Mouse (Mus musculus) hindbrain, embryonic 11.5 days (tissue): ENCODE data around the gene Taf1b. TPM values are rescaled to one million over a fixed set of nuclear protein-coding genes. Genes with fewer than 3 reads are reported as not detected.
"Not testable (repeated sequence)": the region's sequence is repeated elsewhere in the genome, so short reads cannot be mapped to it uniquely, and the experiment has no call there.

ENCODE experiments used
- ATAC-seq: fragments of 200-750 bp; cut with Nextera tagmentation; 2 replicates; pipeline ENCODE4 v1.8.0; 2017; ENCODE audit warnings: mild to moderate bottlenecking, moderate TSS enrichment, moderate library complexity; ENCODE audit not compliant: low FRiP score
- DNase-seq: peaks from one replicate; pipeline ENCODE4 v3.0.0-alpha.2; 2015; ENCODE audit warnings: low spot score
- H3K27ac ChIP-seq: fragments of 300-500 bp; sonication (generic); 2 replicates; pipeline ENCODE4 v1.5.1; 2014; ENCODE audit warnings: mild to moderate bottlenecking, low read depth, low read length
- H3K27me3 ChIP-seq: fragments of 300-500 bp; sonication (generic); 2 replicates; pipeline ENCODE4 v1.6.1; 2014; ENCODE audit warnings: mild to moderate bottlenecking, low read length, moderate library complexity, mixed read lengths; ENCODE audit not compliant: control insufficient read depth, insufficient read depth
- H3K36me3 ChIP-seq: fragments of 300-500 bp; sonication (generic); 2 replicates; pipeline ENCODE4 v1.6.1; 2014; ENCODE audit warnings: mild to moderate bottlenecking, low read length, moderate library complexity, mixed read lengths; ENCODE audit not compliant: control insufficient read depth, insufficient read depth
- H3K4me1 ChIP-seq: fragments of 300-500 bp; sonication (generic); replicated peaks from 2 replicates; pipeline ENCODE4 v1.6.1; 2014; ENCODE audit warnings: low read length, mixed read lengths; ENCODE audit not compliant: control insufficient read depth, insufficient read depth
- H3K4me2 ChIP-seq: fragments of 300-500 bp; sonication (generic); replicated peaks from 2 replicates; pipeline ENCODE4 v1.6.1; 2014; ENCODE audit warnings: mild to moderate bottlenecking, low read depth, low read length
- H3K4me3 ChIP-seq: fragments of 300-500 bp; sonication (generic); 2 replicates; pipeline ENCODE4 v1.5.1; 2014; ENCODE audit warnings: low read depth, low read length
- H3K9ac ChIP-seq: fragments of 300-500 bp; sonication (generic); 2 replicates; pipeline ENCODE4 v1.6.1; 2014; ENCODE audit warnings: low read depth, low read length
- H3K9me3 ChIP-seq: fragments of 300-500 bp; sonication (generic); 2 replicates; pipeline ENCODE4 v1.6.1; 2016; ENCODE audit warnings: low read length; ENCODE audit not compliant: control insufficient read depth
- WGBS: fragments of 180-500 bp; shearing (Covaris S2); extraction: QIAGEN DNeasy Blood & Tissue Kit; methylation state at CpG from one replicate; pipeline ENCODE4 v1.1.7; 2014; 5-methylcytosine and 5-hydroxymethylcytosine counted together
- polyA plus RNA-seq: library from polyadenylated mRNA; unstranded; fragments of >200 nt; fragmentation: Nextera tagmentation; extraction: Ambion mirVana; gene quantifications from 2 replicates; pipeline ENCODE4 v1.2.1, GENCODE M21; 2014

Taf1b gene
- 30.0 and 36.5 TPM in 2 replicates for polyA plus RNA-seq

DNA sequence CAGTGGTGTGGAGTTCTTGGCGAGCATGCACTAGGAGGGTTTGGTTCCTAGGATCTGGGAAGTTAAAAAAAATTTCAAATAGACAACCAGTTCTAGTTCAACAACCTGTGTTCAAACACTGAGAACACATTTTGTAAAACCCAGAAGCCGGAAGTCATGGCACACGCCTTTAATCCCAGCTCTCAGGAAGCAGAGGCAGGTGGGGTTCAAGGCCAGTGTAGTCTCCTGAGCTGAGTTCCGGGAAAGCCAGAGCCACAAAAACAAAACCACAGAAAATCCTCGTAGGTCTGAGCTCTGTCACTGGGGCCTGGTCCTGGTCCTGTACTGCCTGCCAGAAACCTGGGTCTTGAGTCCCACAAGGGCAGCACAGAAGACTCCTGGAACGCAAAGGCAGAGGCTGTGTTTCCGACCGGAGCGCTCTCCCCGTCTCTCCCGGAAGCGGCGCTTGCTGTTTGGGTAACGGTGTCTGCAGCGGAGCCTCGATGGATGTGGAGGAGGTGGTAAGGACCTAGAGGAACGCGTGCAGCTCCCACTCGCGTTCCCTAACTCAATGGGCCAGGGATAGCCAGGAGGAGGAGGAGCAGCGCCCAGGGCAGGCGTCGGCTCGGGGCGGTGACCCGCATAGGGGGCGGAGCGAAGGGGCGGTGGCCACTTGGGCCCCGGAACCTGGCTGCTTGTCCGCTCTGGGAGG, at the start of gene Taf1b:
TSS of gene Taf1b (plus strand) at position 210 of the 691 bp plus-strand sequence.
- Histone ChIP-seq H3K27me3 (no peaks in the 10 kb centered on the region), H3K4me2 (peak within 1 kb of the TSS; percentile 39), H3K9me3 (no peaks in the 10 kb centered on the region), H3K9ac (peak within 1 kb of the TSS; percentile 84), H3K36me3 (no peaks in the 10 kb centered on the region), H3K27ac (no peak within 1 kb of the TSS), H3K4me1 (no peaks in the 10 kb centered on the region), H3K4me3 (peak within 1 kb of the TSS; percentile 63)
- WGBS: 10% methylated on average over 31 of the region's 31 CpGs
- DNase-seq (peak; percentile 84), ATAC-seq (peak; percentile 90)

DNA sequence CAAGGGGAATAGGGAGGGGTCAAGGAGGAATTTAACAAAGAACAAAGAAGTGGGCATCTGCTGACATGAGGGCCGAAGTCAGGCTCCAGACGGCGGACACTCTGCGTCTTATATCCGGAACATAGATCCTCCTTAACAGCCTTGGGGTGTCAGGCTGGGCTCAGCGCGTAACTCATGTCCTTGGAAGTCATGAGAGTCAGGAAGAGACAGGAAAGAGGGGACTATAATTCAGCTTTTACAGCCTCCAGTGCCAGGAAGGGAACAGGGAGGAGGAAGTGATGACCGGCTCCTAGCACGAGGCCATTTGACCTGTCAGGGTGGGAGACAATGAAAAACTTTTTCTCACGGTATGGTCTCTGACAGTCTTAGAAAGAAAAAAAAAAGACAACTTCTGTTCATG, 37.8 kb upstream of the Taf1b start:
- no peak for DNase-seq
- no peak overlapping the region for H3K4me3 ChIP-seq
- no peak overlapping the region for H3K9ac ChIP-seq
- ATAC-seq: no peak
- H3K4me1 ChIP-seq: no peaks in the 10 kb centered on the region
- H3K27me3 ChIP-seq: no peaks in the 10 kb centered on the region
- H3K4me2 ChIP-seq: no peak overlapping the region
- no peak overlapping the region for H3K27ac ChIP-seq
- no peaks in the 10 kb centered on the region for H3K36me3 ChIP-seq
- WGBS: 92% methylated on average over 10 of the region's 10 CpGs
- no peaks in the 10 kb centered on the region for H3K9me3 ChIP-seq

DNA sequence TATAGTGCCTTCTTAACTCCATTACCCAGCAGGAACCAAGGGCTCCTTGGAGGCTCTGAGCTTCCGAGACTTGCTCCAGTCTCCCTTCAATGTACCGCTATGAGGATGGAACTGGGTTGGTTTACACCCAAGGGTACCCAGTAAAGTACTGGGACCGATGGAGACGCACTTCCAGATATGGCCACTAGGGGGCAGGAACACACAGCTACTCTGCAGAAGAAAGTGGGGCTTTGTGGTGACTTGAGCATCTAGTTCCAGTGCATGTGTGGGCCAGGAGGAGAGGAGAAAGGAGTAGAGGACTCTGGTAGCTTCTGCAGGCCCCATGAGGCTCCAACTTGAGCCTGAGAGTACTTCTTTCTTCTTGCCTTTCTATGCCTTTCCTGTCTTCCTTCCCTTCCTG, 36.0 kb upstream of the Taf1b start:
- H3K4me3 ChIP-seq, H3K27me3 ChIP-seq, H3K36me3 ChIP-seq, H3K9ac ChIP-seq, H3K4me1 ChIP-seq, H3K4me2 ChIP-seq, H3K27ac ChIP-seq, DNase-seq, H3K9me3 ChIP-seq, ATAC-seq: not testable (repeated sequence)
- WGBS: 38% methylated on average over 4 of the region's 4 CpGs

DNA sequence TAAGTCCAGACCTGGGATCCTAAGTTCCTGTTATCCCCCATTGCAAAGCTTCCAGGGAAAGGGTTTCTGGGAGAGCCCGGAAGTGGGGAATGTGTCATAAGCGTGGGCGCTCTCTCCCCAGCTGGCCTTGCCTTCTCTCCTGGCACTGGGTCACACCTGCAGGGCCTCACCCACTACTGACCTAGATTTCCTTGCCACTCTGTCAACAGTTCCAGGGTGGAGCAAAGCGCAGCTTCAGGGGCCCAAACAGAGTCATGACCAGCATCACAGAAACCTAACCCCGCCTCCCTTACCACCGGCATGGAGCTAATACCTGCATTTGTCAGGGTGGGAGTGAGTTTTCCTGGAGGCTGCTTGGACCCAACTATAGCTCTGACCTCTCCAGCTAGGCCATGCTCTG, 34.7 kb upstream of the Taf1b start:
- not testable (repeated sequence) for H3K27me3 ChIP-seq, H3K4me1 ChIP-seq, H3K4me2 ChIP-seq, H3K36me3 ChIP-seq, ATAC-seq, DNase-seq, H3K27ac ChIP-seq, H3K9me3 ChIP-seq, H3K4me3 ChIP-seq, H3K9ac ChIP-seq
- WGBS: 91% methylated on average over 6 of the region's 6 CpGs

DNA sequence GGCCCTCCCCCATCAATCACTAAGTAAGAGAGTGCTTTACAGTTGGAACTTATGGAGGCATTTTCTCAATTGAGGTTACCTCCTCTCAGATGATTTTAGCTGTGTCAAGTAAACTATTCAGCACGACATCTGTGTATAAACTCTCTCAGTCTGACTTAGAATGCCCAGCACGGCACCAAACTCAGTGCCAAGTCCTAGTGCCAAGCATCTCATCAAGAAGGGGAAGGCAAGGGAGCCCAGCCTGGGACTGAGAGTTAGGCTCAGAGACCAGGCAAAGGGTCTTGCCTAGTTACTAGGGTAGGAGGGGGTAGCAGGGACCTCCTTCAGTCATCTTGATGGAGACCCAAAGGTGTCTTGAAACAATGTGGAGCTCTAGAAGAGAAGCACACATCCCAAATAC, 29.2 kb upstream of the Taf1b start:
- ATAC-seq (no peak), DNase-seq (no peak)
- Histone ChIP-seq H3K9me3 (no peaks in the 10 kb centered on the region), H3K4me3 (no peak overlapping the region), H3K36me3 (no peaks in the 10 kb centered on the region), H3K27ac (no peak overlapping the region), H3K4me2 (no peak overlapping the region), H3K27me3 (no peaks in the 10 kb centered on the region), H3K9ac (no peak overlapping the region), H3K4me1 (no peaks in the 10 kb centered on the region)
- 92% methylated on average over 2 of the region's 2 CpGs for WGBS

DNA sequence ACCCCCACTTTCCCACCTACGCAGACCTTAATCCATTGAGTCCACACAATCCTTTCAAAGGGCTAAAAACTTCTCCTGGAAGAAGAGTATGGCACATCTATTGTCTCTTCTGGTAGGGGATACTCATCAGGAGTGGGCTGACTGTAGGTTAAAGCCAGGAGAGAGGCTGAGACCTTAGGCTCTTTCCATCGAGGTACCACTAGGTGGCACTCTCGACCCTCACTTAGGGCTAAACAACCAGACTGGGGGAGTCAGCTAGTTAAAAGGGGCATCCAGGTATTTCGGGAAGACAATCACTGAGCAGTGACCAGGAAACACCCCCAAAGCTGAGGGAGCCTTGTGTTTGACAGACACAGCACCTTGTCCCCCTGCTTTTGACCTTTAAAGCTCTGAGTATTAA, 27.2 kb upstream of the Taf1b start:
- H3K4me2 ChIP-seq: no peak overlapping the region
- H3K27me3 ChIP-seq: no peaks in the 10 kb centered on the region
- WGBS: 20% methylated on average over 4 of the region's 4 CpGs
- H3K9me3 ChIP-seq: no peaks in the 10 kb centered on the region
- H3K36me3 ChIP-seq: no peaks in the 10 kb centered on the region
- no peak overlapping the region for H3K27ac ChIP-seq
- H3K4me1 ChIP-seq: no peaks in the 10 kb centered on the region
- peak; percentile 51; the same call in 1 of the 2 replicates for ATAC-seq
- no peak overlapping the region for H3K9ac ChIP-seq
- DNase-seq: peak; percentile 71
- H3K4me3 ChIP-seq: no peak overlapping the region

DNA sequence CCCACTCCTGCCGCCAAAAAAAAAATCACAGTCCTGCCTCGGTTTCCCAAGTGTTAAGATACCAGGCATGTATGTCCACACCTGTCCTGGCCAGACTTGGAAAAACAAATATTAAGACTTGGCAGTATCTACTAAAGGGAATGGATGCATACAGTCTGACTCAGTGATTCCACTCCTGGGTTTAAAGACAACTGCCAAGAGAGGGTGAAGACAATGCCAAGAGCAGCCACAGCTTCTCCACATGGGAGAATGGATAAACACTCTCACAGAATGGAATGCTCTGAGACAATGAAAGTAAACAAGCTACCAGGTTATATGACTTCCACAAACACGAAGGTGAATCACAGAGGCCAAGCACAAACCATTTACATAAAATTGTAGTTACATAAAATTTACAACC, 24.9 kb upstream of the Taf1b start:
- ATAC-seq: no peak
- DNase-seq: no peak
- H3K4me2 ChIP-seq: no peak overlapping the region
- no peak overlapping the region for H3K27ac ChIP-seq
- no peak overlapping the region for H3K9ac ChIP-seq
- H3K4me3 ChIP-seq: no peak overlapping the region
- H3K36me3 ChIP-seq: no peaks in the 10 kb centered on the region
- no peaks in the 10 kb centered on the region for H3K9me3 ChIP-seq
- 81% methylated on average over 3 of the region's 3 CpGs for WGBS
- H3K4me1 ChIP-seq: no peaks in the 10 kb centered on the region
- no peaks in the 10 kb centered on the region for H3K27me3 ChIP-seq

DNA sequence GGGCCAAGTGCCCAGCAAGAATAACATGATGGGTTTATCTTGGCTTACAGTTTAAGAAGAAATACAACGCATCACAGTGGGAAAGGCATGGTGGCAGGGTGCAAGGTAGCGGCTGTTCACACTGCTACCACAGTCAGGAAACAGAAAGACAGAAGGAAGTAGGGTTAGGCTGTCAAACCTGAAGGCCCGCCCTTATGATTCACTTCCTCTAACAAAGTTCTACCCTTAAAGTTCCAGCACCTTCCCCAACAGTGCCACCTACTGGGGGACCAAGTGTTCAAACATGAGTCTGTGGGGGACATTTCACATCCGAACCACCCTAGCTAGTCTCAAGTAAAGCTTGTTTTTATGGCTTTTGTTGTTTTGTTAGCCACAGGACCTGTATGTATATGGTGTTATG, 13.2 kb upstream of the Taf1b start:
- DNase-seq: no peak
- H3K27ac ChIP-seq: no peak overlapping the region
- H3K4me2 ChIP-seq: no peak overlapping the region
- no peak overlapping the region for H3K4me3 ChIP-seq
- H3K36me3 ChIP-seq: no peaks in the 10 kb centered on the region
- no peaks in the 10 kb centered on the region for H3K4me1 ChIP-seq
- no peak overlapping the region for H3K9ac ChIP-seq
- 84% methylated on average over 4 of the region's 4 CpGs for WGBS
- H3K27me3 ChIP-seq: no peaks in the 10 kb centered on the region
- H3K9me3 ChIP-seq: no peaks in the 10 kb centered on the region
- no peak for ATAC-seq

DNA sequence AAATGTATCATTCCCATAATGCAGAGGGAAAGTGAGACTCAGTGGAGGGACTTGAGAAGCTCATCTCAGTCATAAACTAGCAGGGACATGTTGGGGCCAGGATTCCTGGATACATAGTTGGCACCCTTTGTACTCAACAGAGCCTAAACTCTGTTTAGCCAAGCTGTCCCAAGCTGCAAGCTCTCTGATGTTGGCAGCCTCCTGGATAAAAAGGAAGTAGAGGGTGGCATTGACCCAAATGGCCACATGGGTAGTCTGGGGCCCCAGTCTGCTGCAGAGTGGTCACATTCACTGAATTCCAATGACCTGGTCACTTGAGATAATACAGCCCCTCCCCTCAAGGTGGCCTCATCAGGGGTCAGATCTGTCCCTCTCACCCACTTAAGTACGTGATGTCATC, 11.3 kb upstream of the Taf1b start:
- H3K36me3 ChIP-seq: no peaks in the 10 kb centered on the region
- no peak for ATAC-seq

More for the DNA sequence above, 11.3 kb upstream of the Taf1b start:
- Histone ChIP-seq H3K9me3 (no peaks in the 10 kb centered on the region), H3K27me3 (no peaks in the 10 kb centered on the region), H3K9ac (no peak overlapping the region), H3K4me2 (no peak overlapping the region), H3K4me3 (no peak overlapping the region), H3K4me1 (no peaks in the 10 kb centered on the region), H3K27ac (no peak overlapping the region)
- DNase-seq: no peak
- WGBS: 84% methylated on average over 1 of the region's 1 CpGs
